Comparison of ENCODE assay signal across 26 mouse cellular contexts in the genomic region with DNA sequence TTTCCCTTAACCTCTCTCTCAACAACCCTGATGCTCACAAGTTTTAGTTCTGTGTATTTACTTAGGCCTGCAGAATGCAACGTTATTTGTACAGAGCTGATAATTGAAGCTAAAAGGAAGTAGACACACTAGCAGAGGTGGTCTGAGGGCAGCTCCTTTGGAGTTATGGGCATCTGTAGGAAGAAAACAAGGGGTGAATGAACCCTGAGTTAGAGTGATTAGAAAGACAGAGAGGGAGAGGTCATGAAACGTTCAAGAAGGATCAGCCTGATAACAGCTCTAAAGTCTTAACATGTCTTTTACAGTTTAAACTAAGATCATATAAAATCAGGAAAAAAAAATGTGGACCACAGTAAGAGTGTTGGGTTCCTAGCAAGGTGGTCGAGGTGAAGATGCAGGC. TPM values are rescaled to one million over a fixed set of nuclear protein-coding genes. Genes with fewer than 3 reads are reported as not detected.
DNase-seq lines count a peak whose midpoint lies in the region; ATAC-seq and TF ChIP-seq lines count a peak whose summit lies in the region.
"Had no signal": no experiment of that assay in that cellular context is flagged by ENCODE, and none has a peak within 500 bp of the region (broad histone marks: within the 10 kb centered on the region; RNA-seq: fewer than 3 reads in every experiment).

No protein-coding gene starts in this region.

- no peak overlapping the region for H3K4me2 ChIP-seq in liver, embryonic 16.5 days (ENCODE audit: low read depth, low read length)
- H3K4me2 ChIP-seq: forebrain, embryonic 15.5 days; hindbrain, embryonic 12.5 days had no signal

- no peak overlapping the region for H3K9ac ChIP-seq in liver, embryonic 16.5 days (ENCODE audit: low read depth, low read length)
- H3K9ac ChIP-seq: forebrain, embryonic 15.5 days; hindbrain, embryonic 12.5 days had no signal

- TF ChIP-seq CTCF in bone marrow, adult 2 months (IDR thresholded peaks at IDR 0.05; ENCODE audit: control insufficient read depth, insufficient read depth, low read length) = no peak

- no peaks in the 10 kb centered on the region for H3K27me3 ChIP-seq in liver, embryonic 16.5 days (ENCODE audit: control insufficient read depth, insufficient read depth, low read depth, low read length)
- H3K27me3 ChIP-seq: forebrain, embryonic 15.5 days; hindbrain, embryonic 12.5 days had no signal

- WGBS in bone marrow, adult 2 months = 68% methylated on average over 3 of the region's 3 CpGs
- WGBS in liver, embryonic 16.5 days (ENCODE audit: insufficient replicate concordance) = 38% methylated on average over 3 of the region's 3 CpGs

- ATAC-seq in erythroblast, adult 5-6 weeks (replicated peaks; ENCODE audit: low FRiP score, poor library complexity, severe bottlenecking) = peak; percentile 75
- peak; percentile 39; the same call in 1 of the 2 replicates for ATAC-seq in liver, embryonic 16.5 days (ENCODE audit: low read depth)
- ATAC-seq: forebrain, embryonic 15.5 days; hindbrain, postnatal 0 days had no signal

- H3K4me1 ChIP-seq in bone marrow, adult 2 months (ENCODE audit: control insufficient read depth, insufficient read depth, low read length) = peaks cover 2% of the 10 kb centered on the region; the same call in 1 of the 2 replicates
- H3K4me1 ChIP-seq in liver, embryonic 16.5 days (ENCODE audit: control insufficient read depth, low read depth, low read length) = no peaks in the 10 kb centered on the region
- H3K4me1 ChIP-seq: embryonic facial prominence, embryonic 10.5 days; forebrain, embryonic 15.5 days; heart, embryonic 10.5 days; hindbrain, embryonic 12.5 days had no signal

- peaks cover 47% of the 10 kb centered on the region for H3K36me3 ChIP-seq in liver, embryonic 16.5 days (ENCODE audit: control insufficient read depth, insufficient read depth)

- H3K27ac ChIP-seq in bone marrow, adult 2 months (ENCODE audit: control insufficient read depth, insufficient read depth, low read depth, low read length, poor library complexity) = peak overlapping the region; percentile 69
- no peak overlapping the region for H3K27ac ChIP-seq in liver, embryonic 16.5 days (ENCODE audit: low read length)
- H3K27ac ChIP-seq: embryonic facial prominence, embryonic 10.5 days; forebrain, embryonic 15.5 days; heart, embryonic 10.5 days; hindbrain, embryonic 12.5 days; hindbrain, postnatal 0 days had no signal

- DNase-seq in spleen, adult 18-20 months = no peak
- no peak for DNase-seq in urinary bladder, adult 18-20 months (ENCODE audit: low spot score in 2 of 2)
- no peak for DNase-seq in layer of hippocampus, postnatal 14 days (ENCODE audit: low spot score in 2 of 2)
- DNase-seq: adrenal gland, postnatal 10 days; cerebellum, adult 18-20 months; cerebellum, adult 9-11 months; cerebellum, postnatal 36 days; gastrocnemius, postnatal 36 days; heart, adult 18-20 months; heart, postnatal 10 days; heart, postnatal 4 days had no signal

- no peaks in the 10 kb centered on the region for H3K9me3 ChIP-seq in liver, embryonic 16.5 days (replicated peaks; ENCODE audit: control insufficient read depth, low read length)
- H3K9me3 ChIP-seq: embryonic facial prominence, embryonic 10.5 days; forebrain, embryonic 15.5 days; heart, embryonic 10.5 days; hindbrain, embryonic 12.5 days had no signal

- TF ChIP-seq POLR2A in bone marrow, adult 2 months (IDR thresholded peaks at IDR 0.05; ENCODE audit: borderline replicate concordance, control insufficient read depth, low read depth, low read length) = no peak

- H3K4me3 ChIP-seq in bone marrow, adult 2 months (replicated peaks; ENCODE audit: control insufficient read depth, low read depth, low read length) = no peak overlapping the region
- no peak overlapping the region for H3K4me3 ChIP-seq in liver, embryonic 16.5 days (ENCODE audit: low read depth, low read length)
- H3K4me3 ChIP-seq: embryonic facial prominence, embryonic 10.5 days; erythroblast, embryonic 14.5 days; forebrain, embryonic 15.5 days; heart, embryonic 10.5 days; hindbrain, embryonic 12.5 days had no signal

RNA-seq across cellular contexts. Expression of gene Nup188, which starts 23.2 kb away (rescaled TPM):
- 9.5 and 27.3 TPM in 2 replicates for polyA plus RNA-seq in bone marrow, adult 2 months (2011; ENCODE audit: insufficient read depth, insufficient read length, low replicate concordance, missing spikeins)
- total RNA-seq in erythroblast, adult 5-6 weeks (2015; ENCODE audit: low replicate concordance) = 14.8 and 22.5 TPM in 2 replicates
- total RNA-seq in erythroblast, adult 5-6 weeks (2017; ENCODE audit: low replicate concordance) = 5.1 and 7.0 TPM in 2 replicates
- polyA plus RNA-seq in liver, embryonic 16.5 days (2015; fragmentation: Nextera tagmentation; extraction: Ambion mirVana) = 11.9 and 16.1 TPM in 2 replicates
- total RNA-seq in layer of hippocampus, postnatal 14 days (2021) = 10 to 100 TPM; 19.4 to 20.5 TPM

RNA-seq across cellular contexts. Expression of gene Dolk, which starts 23.2 kb away (rescaled TPM):
- polyA plus RNA-seq in bone marrow, adult 2 months (2011; ENCODE audit: insufficient read depth, insufficient read length, low replicate concordance, missing spikeins) = 4.6 and 8.1 TPM in 2 replicates
- 1.2 and 1.7 TPM in 2 replicates for total RNA-seq in erythroblast, adult 5-6 weeks (2015; ENCODE audit: low replicate concordance)
- 2.8 and 3.0 TPM in 2 replicates for total RNA-seq in erythroblast, adult 5-6 weeks (2017; ENCODE audit: low replicate concordance)
- polyA plus RNA-seq in liver, embryonic 16.5 days (2015; fragmentation: Nextera tagmentation; extraction: Ambion mirVana) = 11.7 and 12.4 TPM in 2 replicates
- 10 to 100 TPM; 24.4 TPM for total RNA-seq in layer of hippocampus, postnatal 14 days (2021)

RNA-seq across cellular contexts. Expression of gene Gm28038, which starts 28.5 kb away (rescaled TPM):
- 8.7 TPM in 1 of 2 replicates, not detected in the other for polyA plus RNA-seq in bone marrow, adult 2 months (2011; ENCODE audit: insufficient read depth, insufficient read length, low replicate concordance, missing spikeins)
- not detected in 2 replicates for total RNA-seq in erythroblast, adult 5-6 weeks (2015; ENCODE audit: low replicate concordance)
- total RNA-seq in erythroblast, adult 5-6 weeks (2017; ENCODE audit: low replicate concordance) = not detected in 2 replicates
- not detected in 2 replicates for polyA plus RNA-seq in liver, embryonic 16.5 days (2015; fragmentation: Nextera tagmentation; extraction: Ambion mirVana)
- not detected for total RNA-seq in layer of hippocampus, postnatal 14 days (2021)
- total RNA-seq: adrenal gland, postnatal 10 days; adrenal gland, postnatal 4 days; ES-E14; gastrocnemius, adult 8-10 months; gastrocnemius, postnatal 36 days; heart, adult 18-20 months; heart, postnatal 10 days; hindbrain, postnatal 0 days had no signal
- polyA plus RNA-seq: embryonic facial prominence, embryonic 10.5 days; embryonic facial prominence, embryonic 14.5 days; erythroblast, embryonic 14.5 days; forebrain, embryonic 11.5 days; forebrain, embryonic 15.5 days; heart, embryonic 10.5 days; heart, embryonic 14.5 days; hindbrain, embryonic 12.5 days; hindbrain, postnatal 0 days had no signal

RNA-seq across cellular contexts. Expression of gene Phyhd1, which starts 43.3 kb away (rescaled TPM):
- polyA plus RNA-seq in bone marrow, adult 2 months (2011; ENCODE audit: insufficient read depth, insufficient read length, low replicate concordance, missing spikeins) = 15.4 and 23.0 TPM in 2 replicates
- 2.7 TPM in 1 of 2 replicates, not detected in the other for total RNA-seq in erythroblast, adult 5-6 weeks (2015; ENCODE audit: low replicate concordance)
- total RNA-seq in erythroblast, adult 5-6 weeks (2017; ENCODE audit: low replicate concordance) = 1.3 and 5.6 TPM in 2 replicates
- polyA plus RNA-seq in liver, embryonic 16.5 days (2015; fragmentation: Nextera tagmentation; extraction: Ambion mirVana) = 14.4 and 16.0 TPM in 2 replicates
- total RNA-seq in layer of hippocampus, postnatal 14 days (2021) = 10 to 100 TPM; 23.1 to 24.0 TPM

RNA-seq across cellular contexts. Expression of gene Sh3glb2, which starts 49.8 kb away (rescaled TPM):
- 27.2 and 50.0 TPM in 2 replicates for polyA plus RNA-seq in bone marrow, adult 2 months (2011; ENCODE audit: insufficient read depth, insufficient read length, low replicate concordance, missing spikeins)
- 5.2 and 7.3 TPM in 2 replicates for total RNA-seq in erythroblast, adult 5-6 weeks (2015; ENCODE audit: low replicate concordance)
- 7.4 and 9.3 TPM in 2 replicates for total RNA-seq in erythroblast, adult 5-6 weeks (2017; ENCODE audit: low replicate concordance)
- polyA plus RNA-seq in liver, embryonic 16.5 days (2015; fragmentation: Nextera tagmentation; extraction: Ambion mirVana) = 17.0 and 19.1 TPM in 2 replicates
- total RNA-seq in layer of hippocampus, postnatal 14 days (2021) = 100 to 1,000 TPM; 241 to 246 TPM

Comparison
In these comparisons a context has a peak if more than half of its experiments do, and no peak if none do; other contexts are left out.
1. RNA of gene Dolk, which starts 23.2 kb away (total RNA-seq): 24.4 TPM in layer of hippocampus, postnatal 14 days; 1.2 to 3.0 TPM in erythroblast, adult 5-6 weeks; every median in the first group is over 4 times any median in the second.